Mouse (Mus musculus): ENCODE measurements around the gene Tomt. TPM values are rescaled to one million over a fixed set of nuclear protein-coding genes. Genes with fewer than 3 reads are reported as not detected.

Tomt gene
- total and polyA plus RNA-seq, 2 experiments from 2014 or later, result 0.23 TPM; not detected in 1

GRCm38 (mm10) chr7:101900331-101901097, 5.6 kb downstream of the Tomt start:
- no peak for TF ChIP-seq CTCF (IDR thresholded peaks at IDR 0.05)
- Histone ChIP-seq H3K9me3 (ENCODE audit: low read length) (no peaks in the 10 kb centered on the region), H3K4me1 (ENCODE audit: insufficient read depth, low read length) (0 out of 2 replicates have a peak, but pooled peaks cover 5% of the 10 kb centered on the region), H3K4me3 (ENCODE audit: low read depth, low read length) (no peak overlapping the region), H3K36me3 (ENCODE audit: insufficient read depth, low read length) (peaks cover 5% of the 10 kb centered on the region; the same call in 1 of the 2 replicates), H3K27ac (ENCODE audit: low read depth, low read length) (no peak overlapping the region), H3K4me2 (ENCODE audit: low read depth, low read length, poor library complexity, severe bottlenecking) (no peak overlapping the region), H3K9ac (replicated peaks; ENCODE audit: low read length, poor library complexity, severe bottlenecking) (no peak overlapping the region), H3K27me3 (ENCODE audit: insufficient read depth, low read length) (no peaks in the 10 kb centered on the region)
- no peak for DNase-seq (ENCODE audit: low spot score)
- WGBS, result 91% methylated on average over 16 of the region's 16 CpGs
- no peak for ATAC-seq (ENCODE audit: low FRiP score)

GRCm38 (mm10) chr7:101896104-101897066, 9.8 kb downstream of the Tomt start:
- ATAC-seq (ENCODE audit: low FRiP score) (peak; percentile 96), DNase-seq (ENCODE audit: low spot score) (peak; percentile 99)
- WGBS, result under 1% methylated on average over 57 of the region's 57 CpGs
- Histone ChIP-seq H3K9ac (replicated peaks; ENCODE audit: low read length, poor library complexity, severe bottlenecking) (peak overlapping the region; percentile 56), H3K27ac (ENCODE audit: low read depth, low read length) (peak overlapping the region; percentile 86), H3K4me2 (ENCODE audit: low read depth, low read length, poor library complexity, severe bottlenecking) (peak overlapping the region; percentile 54), H3K4me1 (ENCODE audit: insufficient read depth, low read length) (0 out of 2 replicates have a peak, but pooled peaks cover 5% of the 10 kb centered on the region), H3K9me3 (ENCODE audit: low read length) (no peaks in the 10 kb centered on the region), H3K4me3 (ENCODE audit: low read depth, low read length) (peak overlapping the region; percentile 51), H3K27me3 (ENCODE audit: insufficient read depth, low read length) (no peaks in the 10 kb centered on the region), H3K36me3 (ENCODE audit: insufficient read depth, low read length) (peaks cover 5% of the 10 kb centered on the region; the same call in 1 of the 2 replicates)
- no peak for TF ChIP-seq CTCF (IDR thresholded peaks at IDR 0.05)

GRCm38 (mm10) chr7:101895695-101896094, 10.5 kb downstream of the Tomt start:
- Histone ChIP-seq H3K4me1 (ENCODE audit: insufficient read depth, low read length) (0 out of 2 replicates have a peak, but pooled peaks cover 5% of the 10 kb centered on the region), H3K4me2 (ENCODE audit: low read depth, low read length, poor library complexity, severe bottlenecking) (peak overlapping the region; percentile 41), H3K27ac (ENCODE audit: low read depth, low read length) (peak overlapping the region; percentile 86), H3K36me3 (ENCODE audit: insufficient read depth, low read length) (peaks cover 5% of the 10 kb centered on the region; the same call in 1 of the 2 replicates), H3K9ac (replicated peaks; ENCODE audit: low read length, poor library complexity, severe bottlenecking) (peak overlapping the region; percentile 56; the same call in 1 of the 2 replicates), H3K4me3 (ENCODE audit: low read depth, low read length) (peak overlapping the region; percentile 51), H3K27me3 (ENCODE audit: insufficient read depth, low read length) (no peaks in the 10 kb centered on the region), H3K9me3 (ENCODE audit: low read length) (no peaks in the 10 kb centered on the region)
- DNase-seq (ENCODE audit: low spot score) (peak; percentile 24), ATAC-seq (ENCODE audit: low FRiP score) (peak; percentile 15)
- TF ChIP-seq CTCF (IDR thresholded peaks at IDR 0.05), result peak; percentile 56
- 41% methylated on average over 9 of the region's 9 CpGs for WGBS

GRCm38 (mm10) chr7:101888460-101888859, 17.7 kb downstream of the Tomt start:
- Histone ChIP-seq H3K36me3 (ENCODE audit: insufficient read depth, low read length) (no peaks in the 10 kb centered on the region), H3K9ac (replicated peaks; ENCODE audit: low read length, poor library complexity, severe bottlenecking) (no peak overlapping the region), H3K4me2 (ENCODE audit: low read depth, low read length, poor library complexity, severe bottlenecking) (no peak overlapping the region), H3K4me1 (ENCODE audit: insufficient read depth, low read length) (no peaks in the 10 kb centered on the region), H3K27ac (ENCODE audit: low read depth, low read length) (no peak overlapping the region), H3K9me3 (ENCODE audit: low read length) (no peaks in the 10 kb centered on the region), H3K27me3 (ENCODE audit: insufficient read depth, low read length) (no peaks in the 10 kb centered on the region), H3K4me3 (ENCODE audit: low read depth, low read length) (no peak overlapping the region)
- no peak for DNase-seq (ENCODE audit: low spot score)
- ATAC-seq (ENCODE audit: low FRiP score), result no peak
- 86% methylated on average over 4 of the region's 4 CpGs for WGBS
- TF ChIP-seq CTCF (IDR thresholded peaks at IDR 0.05), result no peak

- Histone ChIP-seq H3K27me3 (ENCODE audit: insufficient read depth, low read length) (no peaks in the 10 kb centered on the region), H3K27ac (ENCODE audit: low read depth, low read length) (no peak overlapping the region), H3K4me1 (ENCODE audit: insufficient read depth, low read length) (no peaks in the 10 kb centered on the region), H3K9me3 (ENCODE audit: low read length) (no peaks in the 10 kb centered on the region), H3K4me2 (ENCODE audit: low read depth, low read length, poor library complexity, severe bottlenecking) (no peak overlapping the region), H3K9ac (replicated peaks; ENCODE audit: low read length, poor library complexity, severe bottlenecking) (no peak overlapping the region), H3K36me3 (ENCODE audit: insufficient read depth, low read length) (no peaks in the 10 kb centered on the region), H3K4me3 (ENCODE audit: low read depth, low read length) (no peak overlapping the region)
- DNase-seq (ENCODE audit: low spot score) (no peak), ATAC-seq (ENCODE audit: low FRiP score) (no peak)
- TF ChIP-seq CTCF (IDR thresholded peaks at IDR 0.05), result no peak
- 89% methylated on average over 6 of the region's 6 CpGs for WGBS
Observed at GRCm38 (mm10) chr7:101886274-101886673, 19.9 kb downstream of the Tomt start.
